Mouse (Mus musculus) liver, postnatal 0 days (tissue): ENCODE results near the gene Ube2q2.

Source experiments
- CTCF ChIP-seq: sonication (generic); IDR thresholded peaks from 2 replicates; pipeline ENCODE4 v1.5.1; 2016; ENCODE audit warnings: antibody characterized with exemption, low read depth
- EP300 ChIP-seq: IDR thresholded peaks from 2 replicates; pipeline ENCODE4 v1.6.1; 2016; ENCODE audit warnings: antibody characterized with exemption, low read depth, mild to moderate bottlenecking

GRCm38 (mm10) chr9:55232110-55232509 lies 83.5 kb downstream of the Ube2q2 start:
- TF ChIP-seq EP300 (no peak), CTCF (no peak)
